Mouse (Mus musculus) cortical plate, adult 2 months (tissue): ENCODE results near the gene Inpp5a. TPM values are rescaled to one million over a fixed set of nuclear protein-coding genes. Genes with fewer than 3 reads are reported as not detected.

Experiments used
- H3K27ac ChIP-seq: fragments of 200-500 bp; 2 replicates; pipeline ENCODE4 v1.5.1; 2012; ENCODE audit warnings: low read length, control low read depth, inconsistent platforms; ENCODE audit not compliant: insufficient read depth
- H3K4me1 ChIP-seq: fragments of 200-500 bp; 2 replicates; pipeline ENCODE4 v1.6.1; 2011; ENCODE audit warnings: low read length; ENCODE audit not compliant: control insufficient read depth, insufficient read depth
- H3K4me3 ChIP-seq: fragments of 200-500 bp; 2 replicates; pipeline ENCODE4 v1.5.1; 2011; ENCODE audit warnings: mild to moderate bottlenecking, low read length, control low read depth; ENCODE audit not compliant: insufficient read depth
- CTCF ChIP-seq: fragments of 200-500 bp; IDR thresholded peaks from 2 replicates; pipeline ENCODE4 v1.5.1; 2011; ENCODE audit warnings: mild to moderate bottlenecking, control low read depth, low read length; ENCODE audit not compliant: insufficient read depth; ENCODE audit errors: extremely low read depth
- POLR2A ChIP-seq: fragments of 200-500 bp; IDR thresholded peaks from 2 replicates; pipeline ENCODE4 v1.6.1; 2011; ENCODE audit warnings: mild to moderate bottlenecking, low read length, control low read depth; ENCODE audit not compliant: insufficient read depth; ENCODE audit errors: extremely low read depth
- polyA plus RNA-seq: library from polyadenylated mRNA; depleted of rRNA; stranded (reverse); fragments of >200 nt; gene quantifications from 2 replicates; pipeline ENCODE4 v1.2.3, GENCODE M21; 2012

The Inpp5a gene
- polyA plus RNA-seq, 1 experiment = 27.8 TPM

DNA sequence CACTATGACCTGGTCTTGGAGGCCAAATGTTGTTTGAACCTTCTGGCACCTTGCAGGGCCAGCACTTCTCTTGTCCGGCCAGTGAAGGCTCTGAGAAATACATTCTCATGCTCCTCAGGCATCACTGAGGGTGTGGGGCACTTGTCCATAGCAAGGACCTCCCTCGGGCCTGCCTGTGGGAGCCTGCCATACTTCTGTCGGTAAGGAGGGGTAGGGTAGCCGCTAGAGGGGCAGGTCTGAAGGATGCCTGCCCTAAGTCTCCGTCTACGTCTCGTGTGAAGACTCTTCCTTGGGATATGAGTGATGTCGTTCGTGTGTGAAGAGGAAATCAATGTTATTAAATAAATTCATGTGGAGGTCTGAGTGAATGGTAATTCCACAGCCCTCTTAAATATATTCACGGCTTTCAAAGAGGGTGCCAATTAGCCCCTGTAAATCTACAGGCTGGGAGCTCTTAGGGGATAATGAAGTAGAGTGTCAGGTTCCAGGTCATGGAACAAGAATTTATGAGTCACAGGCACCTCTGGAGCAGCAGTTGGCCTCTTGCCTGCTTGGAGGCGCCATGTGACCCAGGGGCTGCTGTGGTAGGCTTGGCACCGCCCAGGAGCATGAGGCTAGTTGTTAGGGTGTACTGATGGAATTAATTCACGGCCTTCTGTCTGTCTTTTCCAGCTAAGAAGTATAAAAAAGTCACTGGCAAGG is 127.2 kb downstream of the Inpp5a start:
- Histone ChIP-seq H3K27ac (no peak overlapping the region), H3K4me3 (no peak overlapping the region), H3K4me1 (no peaks in the 10 kb centered on the region; the same call in 1 of the 2 replicates)
- TF ChIP-seq POLR2A (no peak), CTCF (no peak)

DNA sequence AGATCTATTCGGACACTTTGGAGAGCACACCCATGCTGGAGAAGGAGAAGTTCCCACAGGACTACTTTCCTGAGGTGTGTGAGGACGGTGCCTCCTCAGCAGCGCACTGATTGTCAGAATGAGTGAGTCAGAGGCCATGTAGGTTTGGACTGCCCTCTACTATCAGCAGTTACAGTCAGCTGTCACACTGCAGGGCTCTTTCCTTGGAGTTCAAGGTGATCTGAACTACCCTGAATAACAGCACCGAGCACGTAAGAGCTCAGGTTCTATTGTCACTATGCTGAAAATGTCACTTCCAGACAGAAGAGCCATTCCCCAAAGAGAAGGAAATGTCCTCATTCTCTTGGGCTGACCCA is 127.7 kb downstream of the Inpp5a start:
- TF ChIP-seq POLR2A = no peak
- TF ChIP-seq CTCF = no peak
- H3K27ac ChIP-seq = no peak overlapping the region
- H3K4me1 ChIP-seq = no peaks in the 10 kb centered on the region; the same call in 1 of the 2 replicates
- no peak overlapping the region for H3K4me3 ChIP-seq

DNA sequence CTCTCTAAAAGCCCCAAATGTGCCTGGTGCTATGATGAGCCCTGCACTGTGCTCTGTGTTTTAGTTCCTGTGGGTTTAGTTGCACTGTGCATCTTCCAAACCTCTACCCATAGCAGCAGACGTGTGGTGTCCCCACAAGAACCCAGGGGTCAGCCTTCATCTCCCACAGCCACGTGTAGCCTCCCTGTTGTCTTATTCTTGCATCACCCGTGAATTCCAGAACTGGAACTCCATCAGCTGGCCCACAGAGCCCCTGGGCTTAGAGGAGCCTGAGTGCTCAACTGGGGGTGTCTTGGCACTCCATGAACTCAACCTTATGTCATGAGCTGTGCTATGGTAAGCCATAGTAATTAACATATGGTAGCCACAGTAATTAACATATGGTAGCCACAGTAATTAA is 129.4 kb downstream of the Inpp5a start:
- no peak overlapping the region for H3K27ac ChIP-seq
- no peaks in the 10 kb centered on the region; the same call in 1 of the 2 replicates for H3K4me1 ChIP-seq
- no peak for TF ChIP-seq CTCF
- TF ChIP-seq POLR2A = no peak
- no peak overlapping the region for H3K4me3 ChIP-seq

DNA sequence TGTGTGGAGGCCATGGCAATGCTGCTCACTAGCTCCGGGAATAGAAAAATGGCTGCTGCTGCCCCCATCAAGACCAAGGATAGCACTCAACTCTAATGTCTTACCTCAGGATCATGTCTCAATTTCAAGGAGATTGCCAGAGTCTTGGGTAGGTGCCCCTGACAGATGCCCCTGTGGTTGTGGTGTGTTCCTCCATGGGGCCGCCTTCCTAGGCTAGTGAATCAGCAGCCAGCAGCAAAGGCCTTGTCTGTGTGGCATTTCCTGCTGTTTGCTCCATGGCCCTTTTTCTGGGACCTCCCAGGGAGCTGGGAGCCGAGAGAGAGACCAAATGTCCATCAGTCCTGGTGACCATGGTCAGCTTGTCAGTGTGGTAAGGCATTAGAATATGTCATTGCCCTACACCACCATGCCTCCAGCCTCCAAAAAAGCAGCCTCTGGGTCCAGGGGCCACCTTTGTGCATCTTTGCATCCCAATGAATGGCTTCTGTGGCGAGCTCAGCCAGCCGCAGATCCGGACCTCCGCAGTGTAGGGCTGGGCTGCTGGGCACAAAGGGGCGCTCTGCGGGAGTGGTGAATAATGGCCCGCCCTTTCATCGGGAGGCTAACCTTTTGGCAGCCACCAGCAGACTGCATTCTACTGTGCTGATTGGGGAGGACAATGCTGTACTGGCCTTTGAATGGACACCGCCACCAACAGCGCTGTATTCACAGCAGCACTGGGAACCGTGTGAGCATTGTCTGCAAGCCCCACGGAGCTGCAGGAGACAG is 139.6 kb downstream of the Inpp5a start:
- TF ChIP-seq POLR2A = no peak
- TF ChIP-seq CTCF = no peak
- H3K27ac ChIP-seq = no peak overlapping the region

DNA sequence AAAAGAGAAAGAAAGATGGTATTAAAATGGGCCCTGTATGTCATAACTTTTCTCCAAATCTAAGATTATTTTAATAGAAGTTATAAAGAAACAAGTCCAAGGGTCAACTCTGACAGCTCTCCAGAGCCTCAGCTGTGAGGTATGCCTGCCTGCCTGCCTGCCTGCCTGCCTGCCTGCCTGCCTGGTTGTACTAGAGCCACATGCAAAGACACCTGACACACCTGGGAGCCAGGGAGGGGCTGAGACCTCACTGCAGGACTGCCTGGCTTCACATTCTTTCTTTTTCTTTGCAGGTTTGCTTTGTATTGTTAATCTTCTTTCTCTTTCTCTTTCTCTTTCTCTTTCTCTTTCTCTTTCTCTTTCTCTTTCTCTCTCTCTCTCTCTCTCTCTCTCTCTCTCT is 140.3 kb downstream of the Inpp5a start:
- H3K4me1 ChIP-seq = no peaks in the 10 kb centered on the region
- H3K27ac ChIP-seq = no peak overlapping the region
- no peak overlapping the region for H3K4me3 ChIP-seq
- TF ChIP-seq POLR2A = no peak
- no peak for TF ChIP-seq CTCF

More for the DNA sequence above, 139.6 kb downstream of the Inpp5a start:
- Histone ChIP-seq H3K4me1 (no peaks in the 10 kb centered on the region), H3K4me3 (no peak overlapping the region)

DNA sequence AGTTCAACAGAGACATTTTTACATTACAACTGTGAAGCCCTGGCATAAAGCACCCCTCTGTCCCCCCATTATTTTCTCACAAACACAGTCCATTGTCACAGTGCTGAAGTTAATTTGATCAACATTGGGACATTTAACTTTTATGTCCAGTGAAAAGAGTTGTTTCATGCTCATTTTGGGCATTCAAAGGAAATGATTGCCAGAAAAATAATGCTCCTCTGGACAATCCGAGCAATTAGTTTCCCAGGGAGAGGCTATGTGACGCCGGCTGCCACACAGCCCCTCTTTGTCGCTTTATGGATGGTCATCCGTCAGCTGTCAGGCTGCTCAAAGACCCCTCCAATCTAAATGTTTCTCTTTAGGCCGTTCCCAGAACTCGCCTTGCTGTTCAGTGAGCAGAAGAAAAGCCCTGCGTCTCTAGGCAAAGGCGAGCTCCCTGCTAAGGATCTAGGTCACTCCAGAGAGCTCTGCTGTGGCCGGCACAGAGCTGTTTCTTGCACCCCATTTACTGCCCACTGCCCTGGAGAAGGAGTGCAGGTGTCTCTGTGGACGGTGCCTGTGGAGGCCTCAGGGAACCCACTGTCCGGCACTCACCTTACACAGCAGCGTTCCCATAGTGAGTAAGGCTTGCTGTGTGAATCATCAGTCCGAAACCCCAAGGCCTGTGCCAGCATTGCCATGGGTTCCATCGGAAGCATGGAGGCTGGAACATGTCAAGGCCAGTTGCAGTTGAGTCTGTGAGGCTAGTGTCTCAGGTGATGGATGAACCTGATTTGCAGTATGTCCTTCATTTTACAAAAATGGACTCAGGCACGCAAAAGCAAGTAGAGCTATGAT is 141.9 kb downstream of the Inpp5a start:
- Histone ChIP-seq H3K4me3 (no peak overlapping the region), H3K4me1 (no peaks in the 10 kb centered on the region), H3K27ac (no peak overlapping the region)
- TF ChIP-seq POLR2A (no peak), CTCF (no peak)

DNA sequence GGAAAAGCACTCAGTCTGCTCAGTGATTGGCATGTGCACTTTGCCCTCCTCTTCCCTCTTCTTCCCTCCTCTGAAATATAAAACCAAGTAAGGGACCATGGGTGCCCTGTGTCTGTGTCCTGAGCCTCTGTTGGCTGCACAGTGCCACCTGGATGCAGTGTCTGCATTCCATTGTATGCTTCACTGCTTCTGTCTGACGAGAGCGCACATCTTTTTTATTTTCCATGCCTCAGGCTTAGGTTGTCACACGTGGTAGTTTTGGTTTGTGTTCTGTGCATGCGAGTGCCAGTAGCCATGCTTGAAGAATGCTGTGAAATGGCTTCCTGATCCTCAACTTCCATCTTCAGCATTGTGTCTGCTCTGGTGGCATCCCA is 142.5 kb downstream of the Inpp5a start:
- Histone ChIP-seq H3K4me1 (no peaks in the 10 kb centered on the region), H3K4me3 (no peak overlapping the region), H3K27ac (no peak overlapping the region)
- TF ChIP-seq CTCF (no peak), POLR2A (no peak)

DNA sequence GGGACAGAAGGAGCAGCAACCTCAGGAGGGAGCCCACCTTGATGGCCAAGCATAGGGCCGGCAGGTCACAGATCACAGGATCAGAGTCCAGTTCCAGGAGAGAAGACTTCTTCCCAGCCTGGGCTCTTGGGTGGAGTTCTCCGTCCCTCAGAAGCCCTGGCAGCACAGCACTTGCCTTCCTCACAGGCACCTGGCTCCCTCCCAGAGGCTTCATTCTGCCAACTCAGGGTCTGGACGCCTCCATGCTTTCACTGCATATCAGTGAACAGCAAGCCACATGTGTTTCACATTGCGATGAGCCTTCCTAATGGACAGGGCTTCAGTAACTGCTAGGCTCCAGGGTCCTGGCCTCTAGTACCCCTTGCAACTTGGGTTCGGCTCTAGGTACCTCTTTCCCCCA is 147.4 kb downstream of the Inpp5a start:
- Histone ChIP-seq H3K27ac (no peak overlapping the region), H3K4me1 (peaks cover 5% of the 10 kb centered on the region), H3K4me3 (no peak overlapping the region)
- no peak for TF ChIP-seq POLR2A
- TF ChIP-seq CTCF = no peak

DNA sequence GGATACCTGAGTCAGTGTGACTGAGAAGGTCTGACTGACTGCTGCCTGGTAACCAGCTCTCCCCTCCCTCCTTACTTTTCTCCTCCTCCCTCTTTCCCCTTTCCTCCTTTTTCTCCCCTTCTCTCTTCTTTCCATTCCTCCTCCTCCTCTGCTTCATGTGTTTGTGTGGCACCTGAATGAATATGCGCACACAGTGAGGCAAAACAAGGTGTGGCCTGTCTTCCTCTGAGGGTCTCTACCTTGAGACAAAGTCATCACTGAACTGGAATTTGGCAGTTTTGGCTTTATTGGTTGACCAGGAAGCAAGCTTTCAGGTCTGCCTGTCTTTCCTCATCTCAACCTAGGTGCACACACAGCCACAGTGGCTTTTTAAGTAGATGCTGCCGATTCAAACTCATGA is 147.9 kb downstream of the Inpp5a start:
- H3K4me1 ChIP-seq = peaks cover 5% of the 10 kb centered on the region
- no peak for TF ChIP-seq POLR2A
- TF ChIP-seq CTCF = no peak
- H3K4me3 ChIP-seq = no peak overlapping the region
- no peak overlapping the region for H3K27ac ChIP-seq
